Mouse (Mus musculus): ENCODE measurements at regions not wholly inside any gene's neighbourhood (a gene's known extent, or its start where the extent isn't known, plus 50 kb on each side); places are given as distances from the start of the nearest gene placed in this dataset.

DNA sequence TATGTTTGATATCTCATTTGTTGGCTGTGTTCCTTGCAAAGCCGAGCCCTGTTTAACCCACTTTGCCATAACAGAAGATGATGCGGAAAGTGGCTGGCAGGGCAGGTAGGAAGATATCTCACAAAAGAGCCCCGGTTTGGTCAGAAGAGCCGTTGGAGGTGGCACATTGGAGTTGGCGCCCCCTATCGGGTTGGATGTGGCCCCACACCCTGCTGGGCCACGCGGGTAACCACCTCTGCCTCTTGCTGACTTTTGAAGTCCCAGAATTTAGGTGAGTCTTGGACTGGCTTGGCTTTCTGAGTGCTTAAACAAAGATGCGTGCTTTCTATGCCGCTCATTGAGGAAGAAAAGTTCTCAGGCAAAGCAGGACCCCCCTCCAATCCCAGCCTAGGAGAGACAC is 56.1 kb downstream of the Gm4791 start:
- peaks cover 5% of the 10 kb centered on the region; the same call in 1 of the 2 replicates for H3K9me3 ChIP-seq (replicated peaks; ENCODE audit: control insufficient read depth, low read length)
- H3K4me1 ChIP-seq (ENCODE audit: control insufficient read depth, insufficient read depth, low read length), result no peaks in the 10 kb centered on the region
- H3K4me2 ChIP-seq (ENCODE audit: low read depth, low read length), result no peak overlapping the region
- WGBS, result 76% methylated on average over 10 of the region's 10 CpGs
- no peaks in the 10 kb centered on the region for H3K36me3 ChIP-seq (ENCODE audit: control insufficient read depth, insufficient read depth, low read length)
- H3K4me3 ChIP-seq (replicated peaks; ENCODE audit: low read length), result no peak overlapping the region
- no peak for ATAC-seq (ENCODE audit: insufficient read depth, low FRiP score)
- H3K27me3 ChIP-seq (ENCODE audit: control insufficient read depth, insufficient read depth, low read length), result no peaks in the 10 kb centered on the region
- H3K9ac ChIP-seq (ENCODE audit: low read length), result no peak overlapping the region
- no peak overlapping the region for H3K27ac ChIP-seq (ENCODE audit: low read length)

DNA sequence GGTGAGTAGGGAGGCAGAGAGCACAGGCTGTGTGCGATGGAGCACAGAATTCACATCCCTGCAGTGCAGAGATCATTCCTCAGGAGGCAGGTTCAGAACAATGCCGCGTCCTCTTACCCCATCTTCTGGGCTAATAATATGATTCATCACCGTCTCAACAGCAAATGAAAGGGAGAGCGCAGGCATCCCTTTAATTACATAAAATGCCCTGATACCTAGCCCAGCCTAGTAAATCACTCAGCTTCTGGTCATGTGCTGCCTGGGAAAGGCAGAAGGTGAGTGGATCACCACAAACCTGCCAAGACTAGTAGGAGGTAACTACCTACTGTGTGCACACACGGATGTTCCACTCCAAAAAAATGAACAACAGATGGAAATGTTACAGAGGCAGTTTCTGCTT is 57.0 kb downstream of the Gm4791 start:
- no peak for ATAC-seq (ENCODE audit: insufficient read depth, low FRiP score)
- H3K9me3 ChIP-seq (replicated peaks; ENCODE audit: control insufficient read depth, low read length), result no peaks in the 10 kb centered on the region
- no peaks in the 10 kb centered on the region for H3K4me1 ChIP-seq (ENCODE audit: control insufficient read depth, insufficient read depth, low read length)
- WGBS, result 77% methylated on average over 6 of the region's 6 CpGs
- no peaks in the 10 kb centered on the region for H3K36me3 ChIP-seq (ENCODE audit: control insufficient read depth, insufficient read depth, low read length)
- H3K4me3 ChIP-seq (replicated peaks; ENCODE audit: low read length), result no peak overlapping the region
- H3K9ac ChIP-seq (ENCODE audit: low read length), result no peak overlapping the region
- no peak overlapping the region for H3K4me2 ChIP-seq (ENCODE audit: low read depth, low read length)
- no peak overlapping the region for H3K27ac ChIP-seq (ENCODE audit: low read length)
- H3K27me3 ChIP-seq (ENCODE audit: control insufficient read depth, insufficient read depth, low read length), result no peaks in the 10 kb centered on the region

DNA sequence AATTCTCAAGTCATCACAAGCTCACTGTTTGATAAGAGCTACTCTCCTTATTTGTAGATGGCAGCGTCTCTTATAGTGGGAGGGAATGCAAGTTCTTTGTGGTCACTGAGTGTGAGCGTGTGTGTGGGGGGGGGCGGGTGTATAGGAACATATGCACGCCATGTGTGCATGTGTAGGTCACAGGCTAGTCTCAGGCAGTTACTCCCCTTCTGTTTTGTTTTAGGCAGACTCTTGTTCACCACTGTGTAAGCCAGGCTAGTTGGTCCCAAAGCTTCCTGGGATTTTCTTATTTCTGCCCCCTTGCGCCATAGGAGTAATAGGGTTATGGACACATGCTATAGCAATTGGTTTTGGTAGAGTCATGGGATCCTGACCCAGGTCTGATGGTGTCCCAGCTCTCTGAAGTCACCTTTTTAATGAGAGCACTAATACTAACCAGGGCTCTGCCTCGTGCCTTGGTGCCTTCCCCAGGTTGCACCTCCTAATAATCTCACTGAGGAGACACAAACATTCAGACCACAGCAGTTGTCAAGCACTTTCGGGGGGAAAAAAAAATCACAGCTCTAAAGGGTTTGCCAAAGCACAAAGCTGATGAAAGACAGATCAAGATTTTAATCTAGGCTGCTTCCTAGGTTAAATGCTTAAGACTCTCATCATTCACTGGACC is 60.9 kb downstream of the Gm4791 start:
- H3K9me3 ChIP-seq (replicated peaks; ENCODE audit: control insufficient read depth, low read length), result no peaks in the 10 kb centered on the region
- WGBS, result 73% methylated on average over 7 of the region's 7 CpGs
- ATAC-seq (ENCODE audit: insufficient read depth, low FRiP score), result no peak
- H3K4me2 ChIP-seq (ENCODE audit: low read depth, low read length), result no peak overlapping the region
- no peaks in the 10 kb centered on the region for H3K27me3 ChIP-seq (ENCODE audit: control insufficient read depth, insufficient read depth, low read length)
- H3K4me3 ChIP-seq (replicated peaks; ENCODE audit: low read length), result no peak overlapping the region
- H3K4me1 ChIP-seq (ENCODE audit: control insufficient read depth, insufficient read depth, low read length), result no peaks in the 10 kb centered on the region
- no peaks in the 10 kb centered on the region for H3K36me3 ChIP-seq (ENCODE audit: control insufficient read depth, insufficient read depth, low read length)
- H3K9ac ChIP-seq (ENCODE audit: low read length), result no peak overlapping the region
- H3K27ac ChIP-seq (ENCODE audit: low read length), result no peak overlapping the region

DNA sequence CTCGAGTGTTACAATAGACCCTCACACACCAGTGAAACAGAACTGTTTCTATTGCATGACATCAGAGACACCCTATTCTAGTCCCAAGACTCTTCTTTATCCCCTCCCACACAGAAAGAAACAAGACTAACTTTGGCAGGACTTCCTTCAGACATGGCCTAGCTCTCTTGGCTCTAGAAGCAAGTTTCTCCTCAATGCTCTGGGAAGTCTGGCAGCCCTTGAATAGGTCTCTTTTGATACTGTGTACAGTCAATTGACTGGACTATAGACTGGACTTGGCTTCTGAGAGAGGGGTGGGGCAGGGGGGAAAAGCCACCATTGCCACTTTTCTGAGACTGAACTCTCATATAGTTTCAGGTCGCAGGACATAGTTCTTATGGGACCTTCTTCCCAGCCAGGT is 62.2 kb downstream of the Gm4791 start:
- Histone ChIP-seq H3K9ac (ENCODE audit: low read length) (no peak overlapping the region), H3K9me3 (replicated peaks; ENCODE audit: control insufficient read depth, low read length) (no peaks in the 10 kb centered on the region), H3K36me3 (ENCODE audit: control insufficient read depth, insufficient read depth, low read length) (no peaks in the 10 kb centered on the region), H3K27me3 (ENCODE audit: control insufficient read depth, insufficient read depth, low read length) (no peaks in the 10 kb centered on the region), H3K4me1 (ENCODE audit: control insufficient read depth, insufficient read depth, low read length) (no peaks in the 10 kb centered on the region), H3K4me2 (ENCODE audit: low read depth, low read length) (no peak overlapping the region), H3K4me3 (replicated peaks; ENCODE audit: low read length) (no peak overlapping the region), H3K27ac (ENCODE audit: low read length) (no peak overlapping the region)
- WGBS, result 74% methylated on average over 2 of the region's 2 CpGs
- ATAC-seq (ENCODE audit: insufficient read depth, low FRiP score), result no peak

DNA sequence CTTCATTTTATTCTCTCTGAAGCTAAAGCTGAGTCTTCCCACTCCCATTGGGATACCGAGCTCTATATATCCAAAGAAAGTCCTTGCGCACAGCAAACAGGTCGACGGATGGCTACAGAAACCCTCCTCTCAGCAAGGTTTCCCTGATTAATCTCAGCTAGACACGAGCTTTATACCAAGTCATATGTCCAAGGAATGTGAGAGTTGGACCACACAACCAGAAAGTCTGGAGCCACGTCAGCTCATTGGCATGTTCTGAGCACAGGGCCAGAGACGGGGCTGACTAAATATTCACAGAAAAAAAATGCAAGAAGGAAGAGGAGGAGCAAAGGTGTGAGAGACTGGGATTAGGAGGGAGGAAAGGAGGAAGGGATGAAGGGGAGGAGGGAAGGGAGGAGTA is 64.0 kb downstream of the Gm4791 start:
- no peak overlapping the region for H3K4me3 ChIP-seq (replicated peaks; ENCODE audit: low read length)
- 67% methylated on average over 7 of the region's 7 CpGs for WGBS
- H3K9ac ChIP-seq (ENCODE audit: low read length), result no peak overlapping the region

DNA sequence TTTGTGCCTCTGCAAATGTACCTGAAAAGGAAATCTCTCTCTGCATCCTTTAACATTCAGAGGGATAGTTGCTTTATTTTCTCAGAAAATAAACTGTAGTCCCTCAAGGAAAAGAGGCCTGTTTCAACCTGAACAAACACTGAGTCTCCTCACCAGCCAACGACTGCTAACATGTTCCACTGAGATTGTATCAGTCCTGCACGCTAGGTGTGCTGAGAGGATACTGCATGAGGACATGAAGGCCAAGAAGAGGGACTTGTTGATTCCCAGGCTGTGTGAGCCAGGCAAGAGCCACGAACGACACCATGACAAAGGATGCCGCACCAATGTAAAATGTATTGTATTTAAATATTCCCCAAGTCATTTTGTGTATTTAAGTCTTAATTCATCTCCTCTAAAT is 65.2 kb downstream of the Gm4791 start:
- WGBS, result 61% methylated on average over 5 of the region's 5 CpGs
- H3K4me2 ChIP-seq (ENCODE audit: low read depth, low read length), result no peak overlapping the region

More for the DNA sequence above, 64.0 kb downstream of the Gm4791 start:
- Histone ChIP-seq H3K27ac (ENCODE audit: low read length) (no peak overlapping the region), H3K9me3 (replicated peaks; ENCODE audit: control insufficient read depth, low read length) (no peaks in the 10 kb centered on the region), H3K36me3 (ENCODE audit: control insufficient read depth, insufficient read depth, low read length) (no peaks in the 10 kb centered on the region), H3K4me1 (ENCODE audit: control insufficient read depth, insufficient read depth, low read length) (no peaks in the 10 kb centered on the region), H3K27me3 (ENCODE audit: control insufficient read depth, insufficient read depth, low read length) (no peaks in the 10 kb centered on the region), H3K4me2 (ENCODE audit: low read depth, low read length) (no peak overlapping the region)
- no peak for ATAC-seq (ENCODE audit: insufficient read depth, low FRiP score)

DNA sequence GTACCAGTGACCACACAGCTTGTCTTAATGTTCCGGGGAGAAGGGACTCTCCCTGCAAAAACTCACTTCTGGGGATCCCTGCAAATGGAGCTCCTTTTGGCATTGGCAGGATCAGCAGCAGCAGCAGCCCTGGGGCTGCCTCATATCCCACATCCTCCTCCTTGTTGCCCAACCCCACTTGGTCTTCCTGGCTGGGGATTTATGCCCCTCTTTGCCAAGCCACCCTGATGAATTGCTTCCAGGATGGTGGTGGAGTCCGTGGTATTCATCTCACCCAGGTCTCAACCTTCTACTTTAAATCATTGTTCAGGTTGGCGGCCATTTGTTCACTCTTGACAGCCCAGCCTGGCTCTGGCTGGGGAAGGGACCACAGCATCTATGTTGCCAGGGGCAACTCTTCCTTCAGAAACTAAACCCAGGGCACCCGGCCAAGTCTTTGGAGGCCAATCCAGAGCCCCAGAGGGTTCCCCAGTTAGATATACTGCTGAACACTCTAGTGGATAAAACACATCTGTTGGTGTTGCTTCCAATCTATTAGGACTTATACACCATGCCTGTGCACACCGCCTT is 66.0 kb downstream of the Gm4791 start:
- H3K36me3 ChIP-seq (ENCODE audit: control insufficient read depth, insufficient read depth, low read length), result no peaks in the 10 kb centered on the region
- H3K4me2 ChIP-seq (ENCODE audit: low read depth, low read length), result no peak overlapping the region
- no peak overlapping the region for H3K4me3 ChIP-seq (replicated peaks; ENCODE audit: low read length)
- no peak for ATAC-seq (ENCODE audit: insufficient read depth, low FRiP score)
- no peaks in the 10 kb centered on the region for H3K4me1 ChIP-seq (ENCODE audit: control insufficient read depth, insufficient read depth, low read length)
- 38% methylated on average over 5 of the region's 5 CpGs for WGBS
- no peaks in the 10 kb centered on the region for H3K27me3 ChIP-seq (ENCODE audit: control insufficient read depth, insufficient read depth, low read length)
- H3K9ac ChIP-seq (ENCODE audit: low read length), result no peak overlapping the region
- no peaks in the 10 kb centered on the region for H3K9me3 ChIP-seq (replicated peaks; ENCODE audit: control insufficient read depth, low read length)
- no peak overlapping the region for H3K27ac ChIP-seq (ENCODE audit: low read length)

More for the DNA sequence above, 65.2 kb downstream of the Gm4791 start:
- ATAC-seq (ENCODE audit: insufficient read depth, low FRiP score), result no peak
- Histone ChIP-seq H3K27me3 (ENCODE audit: control insufficient read depth, insufficient read depth, low read length) (no peaks in the 10 kb centered on the region), H3K4me3 (replicated peaks; ENCODE audit: low read length) (no peak overlapping the region), H3K9me3 (replicated peaks; ENCODE audit: control insufficient read depth, low read length) (no peaks in the 10 kb centered on the region), H3K27ac (ENCODE audit: low read length) (no peak overlapping the region), H3K9ac (ENCODE audit: low read length) (no peak overlapping the region), H3K4me1 (ENCODE audit: control insufficient read depth, insufficient read depth, low read length) (no peaks in the 10 kb centered on the region), H3K36me3 (ENCODE audit: control insufficient read depth, insufficient read depth, low read length) (no peaks in the 10 kb centered on the region)

DNA sequence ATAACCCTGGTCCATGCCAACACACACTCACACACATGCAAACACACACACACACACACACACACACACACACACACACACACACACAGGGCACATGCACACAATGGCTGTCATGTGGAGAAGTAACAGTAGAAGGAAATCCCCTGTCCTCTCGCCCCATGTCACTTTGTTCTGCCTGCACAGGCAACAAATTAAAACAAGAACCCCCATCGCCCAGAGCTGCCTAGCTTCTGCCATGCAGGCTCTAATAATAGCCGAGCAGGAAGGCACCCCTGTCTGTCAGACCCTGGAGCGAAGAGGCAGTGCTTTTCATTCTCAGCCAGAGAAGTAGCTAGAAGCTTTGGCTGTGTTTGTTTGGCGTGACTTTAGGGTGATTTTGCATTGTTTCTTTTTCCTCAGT is 70.9 kb downstream of the Gm4791 start:
- WGBS, result 42% methylated on average over 5 of the region's 5 CpGs
- no peak for ATAC-seq (ENCODE audit: insufficient read depth, low FRiP score)

DNA sequence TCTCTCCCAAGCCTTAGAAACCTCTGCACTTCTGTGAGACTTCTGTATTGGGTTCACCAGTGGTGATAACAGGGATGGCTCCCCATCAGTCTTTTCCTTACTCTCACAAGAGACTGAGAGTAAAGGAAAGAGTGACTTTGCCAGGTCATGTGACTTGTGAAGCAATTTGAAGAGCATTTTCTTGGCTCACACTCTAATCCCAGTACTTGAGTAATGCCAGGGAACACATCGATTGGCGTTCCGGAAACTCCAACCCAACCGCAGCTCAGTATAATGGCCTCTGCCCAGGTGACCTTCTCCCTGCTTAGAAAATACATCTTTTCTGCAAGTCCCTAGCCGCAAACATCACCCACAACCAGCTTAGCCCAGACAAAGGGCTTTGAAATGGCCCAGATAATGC is 72.4 kb downstream of the Gm4791 start:
- Histone ChIP-seq H3K27ac (ENCODE audit: low read length) (no peak overlapping the region), H3K9me3 (replicated peaks; ENCODE audit: control insufficient read depth, low read length) (no peaks in the 10 kb centered on the region), H3K27me3 (ENCODE audit: control insufficient read depth, insufficient read depth, low read length) (no peaks in the 10 kb centered on the region), H3K4me3 (replicated peaks; ENCODE audit: low read length) (no peak overlapping the region), H3K4me2 (ENCODE audit: low read depth, low read length) (no peak overlapping the region), H3K9ac (ENCODE audit: low read length) (no peak overlapping the region), H3K4me1 (ENCODE audit: control insufficient read depth, insufficient read depth, low read length) (no peaks in the 10 kb centered on the region), H3K36me3 (ENCODE audit: control insufficient read depth, insufficient read depth, low read length) (no peaks in the 10 kb centered on the region)
- ATAC-seq (ENCODE audit: insufficient read depth, low FRiP score), result no peak
- WGBS, result 87% methylated on average over 5 of the region's 5 CpGs

More for the DNA sequence above, 70.9 kb downstream of the Gm4791 start:
- no peak overlapping the region for H3K4me3 ChIP-seq (replicated peaks; ENCODE audit: low read length)
- H3K9ac ChIP-seq (ENCODE audit: low read length), result no peak overlapping the region
- H3K27ac ChIP-seq (ENCODE audit: low read length), result no peak overlapping the region
- H3K4me1 ChIP-seq (ENCODE audit: control insufficient read depth, insufficient read depth, low read length), result no peaks in the 10 kb centered on the region
- H3K4me2 ChIP-seq (ENCODE audit: low read depth, low read length), result no peak overlapping the region
- no peaks in the 10 kb centered on the region for H3K27me3 ChIP-seq (ENCODE audit: control insufficient read depth, insufficient read depth, low read length)
- no peaks in the 10 kb centered on the region for H3K36me3 ChIP-seq (ENCODE audit: control insufficient read depth, insufficient read depth, low read length)
- no peaks in the 10 kb centered on the region for H3K9me3 ChIP-seq (replicated peaks; ENCODE audit: control insufficient read depth, low read length)

Data from stomach, embryonic 16.5 days (tissue).